Mouse (Mus musculus): ENCODE results near the gene Bin2.
"Not testable (repeated sequence)": the region's sequence is repeated elsewhere in the genome, so short reads cannot be mapped to it uniquely, and the experiment has no call there.

Bin2 gene

GRCm38 (mm10) chr15:100646161-100646560 lies 23.2 kb downstream of the Bin2 start:
- no peak for DNase-seq (ENCODE audit: low spot score)

- DNase-seq (ENCODE audit: low spot score), result no peak
Observed at GRCm38 (mm10) chr15:100642451-100642850, 26.9 kb downstream of the Bin2 start.

- no peak for DNase-seq (ENCODE audit: low spot score)
Observed at GRCm38 (mm10) chr15:100641226-100641810, 28.0 kb downstream of the Bin2 start.

DNA sequence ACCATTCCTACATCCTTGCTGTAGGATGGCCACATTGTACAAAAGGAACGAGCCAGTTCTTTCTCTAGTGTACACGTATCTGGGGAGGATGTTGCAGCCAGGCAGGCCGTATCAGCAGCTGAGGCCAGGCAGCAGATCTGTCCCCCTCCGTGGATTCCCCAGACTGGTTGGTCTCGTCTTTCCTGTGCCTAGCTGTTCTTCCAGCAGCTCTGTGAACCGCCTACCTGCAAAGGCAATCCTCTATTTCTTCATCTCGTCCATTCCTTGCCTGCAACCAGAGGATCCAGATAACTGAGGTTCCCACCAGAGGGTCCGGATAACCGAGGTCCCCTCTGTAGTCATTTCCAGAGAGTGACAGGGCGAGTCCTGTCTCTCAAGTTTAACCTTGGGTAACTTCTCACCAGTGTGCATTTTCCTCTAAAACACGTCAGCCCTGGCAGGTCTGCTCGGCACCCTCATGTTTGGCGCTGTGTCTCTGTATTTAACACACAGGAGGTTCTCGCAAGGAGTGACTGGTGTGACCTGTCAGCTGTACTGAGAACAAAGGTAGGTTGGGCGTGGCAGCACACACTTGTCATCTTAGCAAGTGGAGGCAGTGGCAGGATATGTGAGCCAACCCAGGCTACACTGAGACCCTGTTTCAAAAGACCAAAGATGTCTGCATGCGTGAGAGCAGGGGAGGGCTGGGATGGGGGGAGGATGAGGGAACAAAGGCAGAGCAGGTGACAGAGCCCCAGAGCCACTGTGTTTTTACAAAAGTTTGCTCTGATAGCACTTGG lies 29.2 kb downstream of the Bin2 start:
- DNase-seq (ENCODE audit: low spot score), result peak; percentile 34

DNA sequence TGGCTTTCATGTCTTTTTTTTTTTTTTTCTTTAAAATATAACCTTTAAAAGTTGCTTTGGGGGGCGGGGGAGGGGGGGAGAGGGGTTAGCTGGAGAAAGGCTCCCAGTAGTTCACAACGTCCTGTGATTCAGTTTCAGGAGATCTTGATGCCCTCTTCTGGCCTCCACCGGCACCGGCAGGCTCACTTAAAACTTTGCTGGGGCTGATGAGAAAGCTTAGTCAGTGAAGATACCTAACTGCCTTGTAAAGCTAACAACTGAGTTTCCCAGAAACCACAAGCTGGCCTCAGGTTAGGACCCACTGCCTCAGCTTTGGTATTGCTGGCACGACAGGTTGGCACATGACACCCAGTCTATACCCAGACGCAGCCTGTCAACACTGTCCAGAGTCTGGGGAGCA lies 31.7 kb downstream of the Bin2 start:
- peak; percentile 26 for DNase-seq (ENCODE audit: low spot score)

GRCm38 (mm10) chr15:100636700-100637501 lies 32.5 kb downstream of the Bin2 start, which contains the start of gene Smagp:
TSS of gene Smagp (minus strand) at chr15:100636940.
- peak; percentile 45 for DNase-seq (ENCODE audit: low spot score)

DNA sequence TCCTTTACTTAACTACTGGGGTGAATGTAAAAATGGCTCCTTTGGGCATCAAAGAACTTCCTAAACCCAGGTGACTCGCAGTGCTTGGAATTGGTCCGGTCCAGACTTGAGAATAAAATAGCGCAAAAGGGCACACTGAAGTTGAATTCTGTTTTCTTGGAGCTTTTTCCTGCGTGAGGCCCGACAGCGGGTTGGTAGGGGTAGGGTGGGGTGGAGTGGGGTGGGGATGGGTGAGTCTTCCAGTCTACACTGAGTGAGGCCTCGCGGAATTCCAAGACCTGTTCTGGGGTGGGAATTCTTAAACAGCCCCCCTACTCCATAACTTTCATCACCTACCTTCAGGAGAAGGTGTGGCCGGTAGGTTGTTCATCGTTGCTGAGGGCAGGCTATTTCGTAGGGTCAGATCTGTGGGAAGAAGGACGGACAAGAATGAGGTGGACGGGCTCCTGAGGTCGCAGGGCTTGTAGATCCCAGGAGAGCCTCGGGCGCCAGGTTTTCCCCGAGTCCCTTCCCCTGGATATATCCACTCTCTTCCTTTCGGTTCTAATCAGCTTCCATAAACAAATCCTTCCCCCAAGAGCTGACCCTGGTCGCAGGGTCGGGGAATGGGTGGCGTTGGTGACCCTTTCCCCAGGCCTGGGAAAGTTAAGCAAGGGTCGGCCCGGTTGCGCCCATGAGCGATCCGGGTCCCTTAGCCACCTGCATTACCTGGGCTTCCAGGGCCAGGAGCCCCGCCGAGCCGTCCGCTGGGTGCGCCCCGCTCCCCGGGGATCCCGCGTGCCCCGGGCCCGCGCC lies 33.3 kb downstream of the Bin2 start:
- DNase-seq (ENCODE audit: low spot score), result peak; percentile 17

DNA sequence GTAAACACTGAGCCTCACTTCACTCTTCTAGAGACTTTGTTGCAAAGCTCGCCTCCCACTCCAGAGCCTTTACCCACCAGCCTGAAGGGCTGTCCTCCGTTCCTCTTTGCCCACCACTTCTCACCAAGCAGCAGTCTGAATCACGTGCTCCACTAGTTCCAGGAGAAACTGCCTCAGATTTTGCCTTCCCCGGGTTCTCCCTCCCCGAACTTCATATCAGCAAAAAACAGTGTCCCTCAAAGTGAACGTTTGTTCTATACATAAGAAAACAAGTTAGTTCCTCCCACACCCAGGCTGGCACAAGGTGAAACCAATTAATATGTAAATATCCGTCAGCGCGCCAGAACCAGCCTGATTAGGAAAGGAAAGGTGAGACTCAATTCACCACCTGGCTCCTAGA lies 34.1 kb downstream of the Bin2 start:
- no peak for DNase-seq (ENCODE audit: low spot score)

DNA sequence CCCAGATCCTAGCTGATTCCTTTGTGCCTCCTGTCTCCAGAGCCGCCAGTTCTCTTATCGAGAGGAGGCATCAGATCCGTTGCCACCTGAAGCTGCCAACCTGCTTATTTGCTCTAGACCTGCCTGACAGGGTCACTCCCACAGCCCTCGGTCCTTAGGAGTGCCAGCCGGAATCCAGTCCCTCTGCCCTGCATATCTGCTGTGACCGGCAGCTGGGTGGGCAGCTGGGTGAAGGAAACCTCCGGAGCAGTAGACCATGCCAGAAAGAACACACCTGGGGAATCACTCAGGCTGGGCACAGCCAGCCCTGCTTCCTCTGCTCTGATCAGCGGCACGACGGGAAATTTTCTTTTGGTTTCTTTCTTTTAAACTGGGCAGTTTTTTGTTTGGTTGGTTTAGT lies 36.0 kb downstream of the Bin2 start:
- no peak for DNase-seq (ENCODE audit: low spot score)

- DNase-seq (ENCODE audit: low spot score), result no peak
Observed at GRCm38 (mm10) chr15:100632323-100632722, 37.0 kb downstream of the Bin2 start.

- no peak for DNase-seq (ENCODE audit: low spot score)
Observed at GRCm38 (mm10) chr15:100631454-100632170, 37.7 kb downstream of the Bin2 start.

DNA sequence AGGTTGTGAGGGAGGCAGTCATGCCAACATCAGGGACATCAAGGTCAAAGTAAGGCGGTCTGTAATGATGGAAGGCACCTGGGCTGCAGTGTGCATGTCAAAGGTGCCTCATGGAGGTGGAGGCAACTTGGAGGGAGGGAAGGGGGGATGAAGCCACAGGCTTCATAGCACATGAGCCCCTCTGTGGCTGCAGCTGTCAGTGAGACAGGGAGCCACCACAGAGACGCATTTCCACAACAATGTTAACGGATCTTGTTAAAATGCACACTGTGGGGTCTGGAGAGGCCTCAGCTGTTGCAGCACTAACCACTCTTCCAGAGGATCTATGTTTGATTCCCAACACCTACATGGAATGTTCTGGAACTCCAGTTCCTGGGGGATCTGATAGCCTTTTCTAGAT lies 39.2 kb downstream of the Bin2 start:
- no peak for DNase-seq (ENCODE audit: low spot score)

GRCm38 (mm10) chr15:100628797-100629196 lies 40.6 kb downstream of the Bin2 start:
- no peak for DNase-seq (ENCODE audit: low spot score)

DNA sequence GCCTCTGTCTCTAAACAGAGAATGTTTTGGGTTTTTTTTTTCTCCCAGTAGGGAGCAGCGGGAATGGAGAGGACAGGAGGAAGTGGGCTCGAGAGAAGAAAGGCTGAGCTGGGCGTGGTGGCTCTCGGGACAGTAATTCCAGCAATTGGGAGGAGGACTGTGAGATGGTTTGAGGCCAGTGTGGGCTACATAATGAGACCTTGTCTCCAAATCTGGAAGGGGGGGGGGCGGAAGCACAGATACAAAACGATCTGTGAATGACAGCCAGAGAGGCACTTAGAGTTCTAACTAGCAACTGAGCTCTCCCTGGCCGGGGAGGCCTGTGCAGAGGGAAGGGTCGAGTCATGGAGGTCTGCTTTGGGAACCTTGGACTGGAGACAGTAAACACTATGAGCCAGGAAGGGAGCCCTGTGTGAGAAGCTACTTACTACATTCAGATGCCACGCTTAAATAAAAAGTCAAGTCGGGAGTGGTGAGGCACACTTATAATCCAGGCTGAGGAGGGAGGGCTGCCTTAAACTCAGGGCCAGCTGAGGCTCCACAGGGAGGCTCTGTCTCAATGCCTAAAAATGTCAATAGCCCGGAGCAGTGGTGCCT lies 41.5 kb downstream of the Bin2 start:
- DNase-seq (ENCODE audit: low spot score), result no peak

GRCm38 (mm10) chr15:100627287-100627686 lies 42.1 kb downstream of the Bin2 start:
- DNase-seq (ENCODE audit: low spot score), result no peak

- DNase-seq (ENCODE audit: low spot score), result no peak
Observed at GRCm38 (mm10) chr15:100624435-100624834, 44.9 kb downstream of the Bin2 start.

- no peak for DNase-seq (ENCODE audit: low spot score)
Observed at GRCm38 (mm10) chr15:100623754-100624153, 45.6 kb downstream of the Bin2 start.

DNA sequence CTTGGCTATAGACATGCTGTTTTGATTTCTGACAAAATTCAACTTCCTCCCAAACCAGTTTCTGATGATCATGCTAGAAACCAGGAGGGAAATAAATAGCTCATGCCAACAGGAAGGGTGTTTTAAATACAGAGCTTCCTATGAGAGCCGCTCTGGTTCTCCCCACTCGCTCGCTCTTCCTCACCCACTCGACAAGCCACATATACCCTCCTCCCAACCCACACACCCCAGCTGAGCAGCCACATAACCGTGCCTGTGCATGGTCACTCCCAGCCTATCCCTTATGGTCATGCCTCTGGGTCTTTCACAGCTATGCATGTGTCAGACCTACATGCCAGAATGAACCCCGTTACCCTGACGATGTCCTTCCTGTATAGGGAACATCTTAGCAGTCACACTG lies 47.2 kb downstream of the Bin2 start:
- DNase-seq (ENCODE audit: low spot score), result no peak

- DNase-seq (ENCODE audit: low spot score), result not testable (repeated sequence)
Observed at GRCm38 (mm10) chr15:100621671-100622070, 47.7 kb downstream of the Bin2 start.

DNA sequence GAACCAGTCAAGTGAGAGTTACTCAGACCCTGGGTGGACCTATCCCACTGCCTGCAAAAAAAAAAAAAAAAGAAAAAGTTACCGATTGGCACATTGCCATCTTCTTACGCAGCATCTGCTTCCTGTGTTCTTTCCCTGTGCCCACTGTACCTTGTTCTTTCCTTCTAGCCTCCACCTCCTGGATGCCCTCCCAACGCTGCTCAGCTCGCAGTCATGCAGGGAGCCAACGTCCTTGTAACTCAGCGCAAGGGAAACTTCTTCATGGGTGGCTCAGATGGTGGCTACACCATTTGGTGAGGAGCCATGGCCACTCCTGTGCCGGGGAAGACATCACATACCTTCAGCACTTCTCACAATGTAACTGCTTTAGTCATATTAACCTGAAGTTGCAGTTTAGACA lies 50.2 kb downstream of the Bin2 start:
- no peak for DNase-seq (ENCODE audit: low spot score)

DNA sequence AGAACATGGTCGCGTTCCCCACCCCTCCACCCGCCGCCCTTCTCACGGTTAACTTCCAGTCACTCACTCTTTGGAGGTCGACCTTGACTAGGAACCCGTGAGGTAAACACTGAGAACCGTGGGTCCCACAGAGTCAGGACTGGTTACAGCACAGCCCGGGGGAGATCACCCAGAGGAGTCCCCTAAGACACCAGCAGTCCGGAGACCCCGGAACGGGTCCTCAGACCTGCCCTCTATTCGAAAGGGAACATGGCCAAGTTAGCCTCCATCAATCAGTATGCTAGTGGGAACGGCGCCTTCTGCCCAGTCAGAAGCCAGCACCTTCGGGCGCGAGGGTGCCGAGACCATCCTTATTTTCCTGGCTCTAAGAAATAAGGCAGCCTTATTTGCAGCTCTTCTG lies 53.1 kb downstream of the Bin2 start:
- DNase-seq (ENCODE audit: low spot score), result no peak
